Mouse (Mus musculus): ENCODE measurements around the gene Zdhhc12.

DNA sequence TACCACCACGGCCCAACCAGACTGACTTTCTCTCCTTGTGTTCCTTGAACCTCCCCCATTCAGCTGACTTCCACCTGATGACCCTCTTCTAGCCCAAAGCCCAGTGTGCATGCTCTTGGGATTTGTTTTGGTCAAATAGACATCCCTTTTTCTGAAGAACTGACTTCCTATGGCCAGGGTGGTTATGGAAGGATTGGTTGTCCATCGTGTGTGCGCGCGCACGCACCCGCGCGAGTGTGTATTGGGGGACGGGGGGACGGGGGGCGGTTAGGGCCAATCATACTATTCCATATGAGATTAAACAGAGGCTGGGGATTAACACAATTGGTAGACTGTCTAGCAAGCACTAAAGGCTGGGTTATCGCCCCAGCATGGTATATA, 750 bp upstream of the Zdhhc12 start:
- TF ChIP-seq POLR2A (IDR thresholded peaks at IDR 0.05; ENCODE audit: borderline replicate concordance, control insufficient read depth, low read depth, low read length) (no peak), CTCF (IDR thresholded peaks at IDR 0.05; ENCODE audit: control insufficient read depth, insufficient read depth, low read length) (no peak)
